Mouse (Mus musculus) kidney, adult 2 months (tissue): ENCODE measurements around the gene Rab4a.

Experiments
- CTCF ChIP-seq: fragments of 200-500 bp; conservative IDR thresholded peaks from 2 replicates; pipeline ENCODE4 v1.5.1; 2011; ENCODE audit warnings: low read depth, mild to moderate bottlenecking, control low read depth, low read length, moderate library complexity, mixed read lengths; ENCODE audit not compliant: insufficient read depth, insufficient read length
- POLR2A ChIP-seq: fragments of 200-500 bp; IDR thresholded peaks from one replicate; pipeline ENCODE4 v1.6.1; 2011; ENCODE audit warnings: low read depth, low read length, control low read depth

GRCm38 (mm10) chr8:123823111-123823510 is 17.3 kb downstream of the Rab4a start:
- TF ChIP-seq POLR2A (no peak), CTCF (peak; percentile 37)
